Mouse (Mus musculus): Measurements from ENCODE around the gene Caprin2. TPM values are rescaled to one million over a fixed set of nuclear protein-coding genes. Genes with fewer than 3 reads are reported as not detected.
"Not testable (repeated sequence)": the region's sequence is repeated elsewhere in the genome, so short reads cannot be mapped to it uniquely, and the experiment has no call there.

The Caprin2 gene
- total and polyA plus RNA-seq, 3 experiments = 5.9 to 6.4 TPM; not detected in 1

GRCm38 (mm10) chr6:148940383-148940782 is 44.3 kb upstream of the Caprin2 start:
- peaks cover 2 to 11% of the 10 kb centered on the region in 2 experiments; a peak in 2 of 4 replicates for H3K4me1 ChIP-seq (ENCODE audit: control insufficient read depth in 1 of 2, insufficient read depth in 2 of 2, low read length in 2 of 2)
- not testable (repeated sequence) for H3K27me3 ChIP-seq (ENCODE audit: control insufficient read depth in 1 of 2, insufficient read depth in 2 of 2, low read length in 2 of 2); H3K4me3 ChIP-seq (ENCODE audit: control insufficient read depth in 1 of 2, insufficient read depth in 1 of 2, low read depth in 2 of 2, low read length in 2 of 2); H3K9ac ChIP-seq (ENCODE audit: control insufficient read depth, low read depth, low read length, poor library complexity, severe bottlenecking); H3K9me3 ChIP-seq (replicated peaks; ENCODE audit: insufficient read depth, low read length); H3K27ac ChIP-seq (ENCODE audit: control insufficient read depth, low read depth, low read length)
- peaks cover 66% of the 10 kb centered on the region for H3K79me2 ChIP-seq (ENCODE audit: control insufficient read depth, insufficient read depth, low read length, poor library complexity)
- TF ChIP-seq ZNF384 (IDR thresholded peaks at IDR 0.05; ENCODE audit: low read depth, low read length) (peak; percentile 94), CTCF (IDR thresholded peaks at IDR 0.05 in 2 of 3, conservative IDR thresholded peaks at IDR 0.05 in 1 of 3; ENCODE audit: control insufficient read depth in 1 of 3, insufficient read depth in 1 of 3, low read depth in 2 of 3, low read length in 3 of 3, poor library complexity in 1 of 3, severe bottlenecking in 1 of 3) (peak in 1 of 3 experiments; percentile 42; a peak in 2 of 6 replicates), SIN3A (IDR thresholded peaks at IDR 0.05; ENCODE audit: low read length) (0 out of 2 replicates have a peak, but pooled peaks have one; percentile 32), SMC3 (IDR thresholded peaks at IDR 0.05; ENCODE audit: low read depth, low read length) (peak; percentile 21; the same call in 1 of the 2 replicates)
- peak; percentile 64 for DNase-seq (ENCODE audit: low read depth, low spot score)
- H3K36me3 ChIP-seq (ENCODE audit: control insufficient read depth in 1 of 2, insufficient read depth in 2 of 2, low read length in 2 of 2) = peaks cover 5 to 35% of the 10 kb centered on the region in 2 experiments

- peaks cover 0 to 3% of the 10 kb centered on the region in 2 experiments; a peak in 2 of 4 replicates for H3K4me1 ChIP-seq (ENCODE audit: control insufficient read depth in 1 of 2, insufficient read depth in 2 of 2, low read length in 2 of 2)
- no peak overlapping the region for H3K9ac ChIP-seq (ENCODE audit: control insufficient read depth, low read depth, low read length, poor library complexity, severe bottlenecking)
- DNase-seq (ENCODE audit: low read depth, low spot score) = no peak
- no peak overlapping the region for H3K4me3 ChIP-seq (ENCODE audit: control insufficient read depth in 1 of 2, insufficient read depth in 1 of 2, low read depth in 2 of 2, low read length in 2 of 2)
- H3K9me3 ChIP-seq (replicated peaks; ENCODE audit: insufficient read depth, low read length) = no peaks in the 10 kb centered on the region
- peaks cover 59% of the 10 kb centered on the region for H3K79me2 ChIP-seq (ENCODE audit: control insufficient read depth, insufficient read depth, low read length, poor library complexity)
- no peaks in the 10 kb centered on the region for H3K27me3 ChIP-seq (ENCODE audit: control insufficient read depth in 1 of 2, insufficient read depth in 2 of 2, low read length in 2 of 2)
- H3K27ac ChIP-seq (ENCODE audit: control insufficient read depth, low read depth, low read length) = no peak overlapping the region
- peaks cover 10 to 22% of the 10 kb centered on the region in 2 experiments for H3K36me3 ChIP-seq (ENCODE audit: control insufficient read depth in 1 of 2, insufficient read depth in 2 of 2, low read length in 2 of 2)
- TF ChIP-seq TCF12 (IDR thresholded peaks at IDR 0.05; ENCODE audit: low read depth, low read length) (no peak), JUND (IDR thresholded peaks at IDR 0.05; ENCODE audit: low read depth, low read length) (no peak), KAT2A (conservative IDR thresholded peaks at IDR 0.05; ENCODE audit: low read depth, low read length) (no peak), MAZ (IDR thresholded peaks at IDR 0.05; ENCODE audit: low read depth, low read length) (no peak), SIN3A (IDR thresholded peaks at IDR 0.05; ENCODE audit: low read length) (no peak), USF2 (IDR thresholded peaks at IDR 0.05; ENCODE audit: borderline replicate concordance in 1 of 2, insufficient read depth in 1 of 2, low read depth in 1 of 2, low read length in 2 of 2) (no peak), MYC (IDR thresholded peaks at IDR 0.05; ENCODE audit: low read depth, low read length) (no peak), RCOR1 (IDR thresholded peaks at IDR 0.05; ENCODE audit: low read depth, low read length) (no peak), MYB (IDR thresholded peaks at IDR 0.05; ENCODE audit: low read depth, low read length) (no peak), ZMIZ1 (IDR thresholded peaks at IDR 0.05; ENCODE audit: low read depth, low read length) (no peak), USF1 (IDR thresholded peaks at IDR 0.05; ENCODE audit: low read depth, low read length) (no peak), MAX (IDR thresholded peaks at IDR 0.05; ENCODE audit: low read length) (no peak), BHLHE40 (IDR thresholded peaks at IDR 0.05; ENCODE audit: borderline replicate concordance, low read depth, low read length) (no peak), HCFC1 (IDR thresholded peaks at IDR 0.05; ENCODE audit: low read depth, low read length) (no peak), ZKSCAN1 (IDR thresholded peaks at IDR 0.05; ENCODE audit: low read depth, low read length) (no peak), ZC3H11A (IDR thresholded peaks at IDR 0.05; ENCODE audit: low read depth, low read length) (no peak), GATA1 (IDR thresholded peaks at IDR 0.05; ENCODE audit: low read depth, low read length) (no peak)
Measured at GRCm38 (mm10) chr6:148937693-148938092, 41.7 kb upstream of the Caprin2 start.
